Mouse (Mus musculus) heart, embryonic 14.5 days (tissue): ENCODE measurements around the gene Zfp52. TPM values are rescaled to one million over a fixed set of nuclear protein-coding genes. Genes with fewer than 3 reads are reported as not detected.

ENCODE experiments used
- ATAC-seq: fragments of 200-750 bp; cut with Nextera tagmentation; 2 replicates; pipeline ENCODE4 v1.8.0; 2017; ENCODE audit warnings: low read depth, moderate TSS enrichment; ENCODE audit not compliant: insufficient number of reproducible peaks, insufficient read depth, low FRiP score
- H3K27ac ChIP-seq, 2 experiments: fragments of 200-500 bp in 1 of 2; fragments of 300-500 bp in 1 of 2; sonication (generic) in 1 of 2; replicated peaks in 1 of 2; 2 replicates each; pipeline ENCODE4 v1.5.1; 2012 to 2014; ENCODE audit warnings: low read depth in 2 of 2, low read length in 2 of 2, control low read depth in 1 of 2, mild to moderate bottlenecking in 1 of 2, mixed read lengths in 1 of 2; ENCODE audit not compliant: control insufficient read depth in 1 of 2, insufficient read depth in 1 of 2
- H3K27me3 ChIP-seq: fragments of 300-500 bp; sonication (generic); 2 replicates; pipeline ENCODE4 v1.6.1; 2014; ENCODE audit warnings: mild to moderate bottlenecking, low read length, control low read depth; ENCODE audit not compliant: control insufficient read depth, insufficient read depth
- H3K36me3 ChIP-seq: fragments of 300-500 bp; sonication (generic); 2 replicates; pipeline ENCODE4 v1.6.1; 2014; ENCODE audit warnings: mild to moderate bottlenecking, control low read depth, low read length, mixed read lengths; ENCODE audit not compliant: control insufficient read depth, insufficient read depth
- H3K4me1 ChIP-seq, 2 experiments: fragments of 200-500 bp in 1 of 2; fragments of 300-500 bp in 1 of 2; sonication (generic) in 1 of 2; 2 replicates each; pipeline ENCODE4 v1.6.1; 2012 to 2014; ENCODE audit warnings: low read length in 2 of 2, control low read depth in 1 of 2, mixed read lengths in 1 of 2; ENCODE audit not compliant: control insufficient read depth in 2 of 2, insufficient read depth in 2 of 2
- H3K4me2 ChIP-seq: fragments of 300-500 bp; sonication (generic); 2 replicates; pipeline ENCODE4 v1.6.1; 2014; ENCODE audit warnings: mild to moderate bottlenecking, low read length
- H3K4me3 ChIP-seq, 2 experiments: fragments of 200-500 bp in 1 of 2; fragments of 300-500 bp in 1 of 2; sonication (generic) in 1 of 2; 2 replicates each; pipeline ENCODE4 v1.5.1; 2012 to 2014; ENCODE audit warnings: low read length in 2 of 2, mild to moderate bottlenecking in 2 of 2, control low read depth in 1 of 2, low read depth in 1 of 2, moderate library complexity in 1 of 2; ENCODE audit not compliant: control insufficient read depth in 1 of 2, insufficient read depth in 1 of 2
- H3K9ac ChIP-seq: fragments of 300-500 bp; sonication (generic); 2 replicates; pipeline ENCODE4 v1.6.1; 2014; ENCODE audit warnings: mild to moderate bottlenecking, low read length
- H3K9me3 ChIP-seq: fragments of 300-500 bp; sonication (generic); 2 replicates; pipeline ENCODE4 v1.6.1; 2016; ENCODE audit warnings: low read length, control low read depth; ENCODE audit not compliant: control insufficient read depth
- WGBS: fragments of 180-500 bp; shearing (Covaris S2); extraction: QIAGEN DNeasy Blood & Tissue Kit; methylation state at CpG from one replicate; pipeline ENCODE4 v1.1.7; 2014; 5-methylcytosine and 5-hydroxymethylcytosine counted together
- polyA plus RNA-seq: library from polyadenylated mRNA; unstranded; fragments of >200 nt; fragmentation: Nextera tagmentation; extraction: Ambion mirVana; gene quantifications from 2 replicates; pipeline ENCODE4 v1.2.1, GENCODE M21; 2014

The Zfp52 gene
- polyA plus RNA-seq = 3.8 and 4.0 TPM in 2 replicates

- ATAC-seq = peak; percentile 75
- no peaks in the 10 kb centered on the region for H3K27me3 ChIP-seq
- no peaks in the 10 kb centered on the region for H3K36me3 ChIP-seq
- H3K9me3 ChIP-seq = no peaks in the 10 kb centered on the region
- peaks cover 6 to 22% of the 10 kb centered on the region in 2 experiments for H3K4me1 ChIP-seq
- H3K4me3 ChIP-seq = peak within 1 kb of the TSS; percentile 55 to 60
- H3K9ac ChIP-seq = peak within 1 kb of the TSS; percentile 76
- H3K4me2 ChIP-seq = peak within 1 kb of the TSS; percentile 67
- peak within 1 kb of the TSS; percentile 26 to 74 for H3K27ac ChIP-seq
- WGBS = 2% methylated on average over 21 of the region's 21 CpGs
Measured at GRCm38 (mm10) chr17:21535096-21536001, at the start of gene Zfp52. TSS of gene Zfp52 (plus strand) at chr17:21535539.

GRCm38 (mm10) chr17:21488760-21489499 is 46.4 kb upstream of the Zfp52 start, which contains the start of gene Zfp53:
TSS of gene Zfp53 (plus strand) at chr17:21488998.
- H3K4me1 ChIP-seq = peaks cover 0 to 5% of the 10 kb centered on the region in 2 experiments; a peak in 2 of 4 replicates
- no peaks in the 10 kb centered on the region for H3K27me3 ChIP-seq
- peaks cover 11% of the 10 kb centered on the region; the same call in 1 of the 2 replicates for H3K36me3 ChIP-seq
- under 1% methylated on average over 34 of the region's 34 CpGs for WGBS
- peak within 1 kb of the TSS; percentile 64 for H3K4me2 ChIP-seq
- peak; percentile 99 for ATAC-seq
- peak within 1 kb of the TSS; percentile 71 to 91 for H3K4me3 ChIP-seq
- no peaks in the 10 kb centered on the region for H3K9me3 ChIP-seq
- peak within 1 kb of the TSS; percentile 58 to 75 for H3K27ac ChIP-seq
- H3K9ac ChIP-seq = peak within 1 kb of the TSS; percentile 77

GRCm38 (mm10) chr17:21489500-21490001 is 45.8 kb upstream of the Zfp52 start:
- Histone ChIP-seq H3K36me3 (peaks cover 11% of the 10 kb centered on the region; the same call in 1 of the 2 replicates), H3K9me3 (no peaks in the 10 kb centered on the region), H3K4me2 (peak overlapping the region; percentile 64), H3K4me1 (peaks cover 0 to 5% of the 10 kb centered on the region in 2 experiments; a peak in 2 of 4 replicates), H3K27ac (no peak overlapping the region), H3K4me3 (peak overlapping the region; percentile 71 to 91), H3K27me3 (no peaks in the 10 kb centered on the region), H3K9ac (peak overlapping the region; percentile 77)
- ATAC-seq = no peak
- WGBS = 8% methylated on average over 8 of the region's 8 CpGs

- H3K27me3 ChIP-seq = no peaks in the 10 kb centered on the region
- WGBS = 56% methylated on average over 1 of the region's 1 CpGs
- peaks cover 9% of the 10 kb centered on the region; the same call in 1 of the 2 replicates for H3K36me3 ChIP-seq
- no peaks in the 10 kb centered on the region for H3K9me3 ChIP-seq
- H3K4me2 ChIP-seq = no peak overlapping the region
- ATAC-seq = no peak
- no peaks in the 10 kb centered on the region for H3K4me1 ChIP-seq
- no peak overlapping the region for H3K27ac ChIP-seq
- H3K9ac ChIP-seq = no peak overlapping the region
- no peak overlapping the region for H3K4me3 ChIP-seq
Measured at GRCm38 (mm10) chr17:21501365-21501764, 34.0 kb upstream of the Zfp52 start.

GRCm38 (mm10) chr17:21504524-21504923 is 30.8 kb upstream of the Zfp52 start:
- 96% methylated on average over 1 of the region's 1 CpGs for WGBS
- Histone ChIP-seq H3K9me3 (no peaks in the 10 kb centered on the region), H3K27ac (no peak overlapping the region), H3K27me3 (no peaks in the 10 kb centered on the region), H3K36me3 (peaks cover 25% of the 10 kb centered on the region), H3K4me2 (no peak overlapping the region), H3K4me3 (no peak overlapping the region), H3K4me1 (no peaks in the 10 kb centered on the region), H3K9ac (no peak overlapping the region)
- no peak for ATAC-seq

- H3K9ac ChIP-seq = no peak overlapping the region
- H3K36me3 ChIP-seq = peaks cover 26% of the 10 kb centered on the region
- no peak overlapping the region for H3K4me2 ChIP-seq
- 95% methylated on average over 3 of the region's 3 CpGs for WGBS
- no peak overlapping the region for H3K27ac ChIP-seq
- ATAC-seq = no peak
- H3K4me3 ChIP-seq = no peak overlapping the region
- H3K4me1 ChIP-seq = no peaks in the 10 kb centered on the region
- no peaks in the 10 kb centered on the region for H3K9me3 ChIP-seq
- H3K27me3 ChIP-seq = no peaks in the 10 kb centered on the region
Measured at GRCm38 (mm10) chr17:21506258-21506657, 29.1 kb upstream of the Zfp52 start.

GRCm38 (mm10) chr17:21509756-21510155 is 25.6 kb upstream of the Zfp52 start:
- Histone ChIP-seq H3K36me3 (peaks cover 26% of the 10 kb centered on the region), H3K4me1 (no peaks in the 10 kb centered on the region), H3K9me3 (no peaks in the 10 kb centered on the region), H3K9ac (no peak overlapping the region), H3K4me3 (no peak overlapping the region), H3K27me3 (no peaks in the 10 kb centered on the region), H3K27ac (no peak overlapping the region), H3K4me2 (no peak overlapping the region)
- no peak for ATAC-seq
